Mouse (Mus musculus) liver, embryonic 13.5 days (tissue): ENCODE results near the gene Cks1brt. TPM values are rescaled to one million over a fixed set of nuclear protein-coding genes. Genes with fewer than 3 reads are reported as not detected.

Experiments used
- ATAC-seq: fragments of 200-750 bp; cut with Nextera tagmentation; 2 replicates; pipeline ENCODE4 v1.8.0; 2017; ENCODE audit warnings: low read depth, mild to moderate bottlenecking, moderate number of reproducible peaks, moderate library complexity
- DNase-seq: peaks from one replicate; pipeline ENCODE4 v3.0.0; 2022
- H3K27ac ChIP-seq: fragments of 300-500 bp; sonication (generic); 2 replicates; pipeline ENCODE4 v1.5.1; 2015; ENCODE audit warnings: moderate library complexity, mild to moderate bottlenecking, inconsistent platforms
- H3K27me3 ChIP-seq: fragments of 300-500 bp; sonication (generic); 2 replicates; pipeline ENCODE4 v1.6.1; 2015; ENCODE audit warnings: mild to moderate bottlenecking, inconsistent platforms
- H3K36me3 ChIP-seq: fragments of 300-500 bp; sonication (generic); 2 replicates; pipeline ENCODE4 v1.6.1; 2015; ENCODE audit warnings: mild to moderate bottlenecking, inconsistent platforms
- H3K4me1 ChIP-seq: fragments of 300-500 bp; sonication (generic); replicated peaks from 2 replicates; pipeline ENCODE4 v1.6.1; 2015; ENCODE audit warnings: inconsistent platforms
- H3K4me2 ChIP-seq: fragments of 300-500 bp; sonication (generic); 2 replicates; pipeline ENCODE4 v1.6.1; 2015; ENCODE audit warnings: inconsistent platforms, mild to moderate bottlenecking, moderate library complexity
- H3K4me3 ChIP-seq: fragments of 300-500 bp; sonication (generic); replicated peaks from 2 replicates; pipeline ENCODE4 v1.5.1; 2015; ENCODE audit warnings: mild to moderate bottlenecking, inconsistent platforms
- H3K9ac ChIP-seq: fragments of 300-500 bp; sonication (generic); 2 replicates; pipeline ENCODE4 v1.6.1; 2015; ENCODE audit warnings: mild to moderate bottlenecking, inconsistent platforms
- H3K9me3 ChIP-seq: fragments of 300-500 bp; sonication (generic); replicated peaks from 2 replicates; pipeline ENCODE4 v1.6.1; 2016; ENCODE audit warnings: inconsistent platforms
- WGBS: fragments of 180-500 bp; shearing (Covaris S2); methylation state at CpG from one replicate; pipeline ENCODE4 v1.1.7; 2015; ENCODE audit not compliant: insufficient replicate concordance; 5-methylcytosine and 5-hydroxymethylcytosine counted together
- microRNA-seq: library from miRNA; unstranded; fragments of <30 nt; microRNA quantifications from one replicate; pipeline ENCODE4, GENCODE M21; 2016
- polyA plus RNA-seq: library from polyadenylated mRNA; unstranded; fragments of >200 nt; fragmentation: Nextera tagmentation; extraction: Ambion mirVana; gene quantifications from 2 replicates; pipeline ENCODE4 v1.2.1, GENCODE M21; 2015

The Cks1brt gene
- polyA plus RNA-seq, 1 experiment from 2014 or later, result not detected

GRCm38 (mm10) chr8:85171291-85171690 lies 19.6 kb downstream of the Cks1brt start:
- no peak overlapping the region for H3K4me2 ChIP-seq
- 27% methylated on average over 14 of the region's 14 CpGs for WGBS
- DNase-seq (peak; percentile 4), ATAC-seq (no peak)
- H3K4me3 ChIP-seq, result no peak overlapping the region
- H3K9ac ChIP-seq, result no peak overlapping the region
- no peaks in the 10 kb centered on the region for H3K27me3 ChIP-seq
- no peaks in the 10 kb centered on the region for H3K36me3 ChIP-seq
- no peaks in the 10 kb centered on the region for H3K9me3 ChIP-seq
- no peaks in the 10 kb centered on the region for H3K4me1 ChIP-seq
- H3K27ac ChIP-seq, result no peak overlapping the region

DNA sequence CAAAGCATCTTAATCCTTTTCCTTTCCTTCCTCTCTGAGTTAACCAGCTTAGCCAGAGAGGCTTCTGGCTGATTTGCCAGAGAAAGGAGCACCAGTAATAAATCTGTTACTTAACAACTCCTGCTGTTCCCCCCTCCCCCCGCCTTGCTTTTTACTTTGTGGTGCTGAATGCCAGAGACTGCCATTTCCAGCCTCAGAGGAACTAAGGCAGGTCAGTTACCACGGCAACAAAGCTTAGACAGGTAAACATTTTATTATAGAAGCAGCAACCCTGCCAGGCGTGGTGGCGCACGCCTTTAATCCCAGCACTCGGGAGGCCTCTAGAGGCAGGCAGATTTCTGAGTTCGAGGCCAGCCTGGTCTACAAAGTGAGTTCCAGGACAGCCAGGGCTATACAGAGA lies 24.2 kb downstream of the Cks1brt start:
- 67% methylated on average over 7 of the region's 7 CpGs for WGBS
- Histone ChIP-seq H3K9me3 (no peaks in the 10 kb centered on the region), H3K27me3 (no peaks in the 10 kb centered on the region), H3K4me1 (no peaks in the 10 kb centered on the region), H3K4me3 (no peak overlapping the region), H3K36me3 (no peaks in the 10 kb centered on the region), H3K9ac (no peak overlapping the region), H3K4me2 (no peak overlapping the region), H3K27ac (no peak overlapping the region)
- ATAC-seq (no peak), DNase-seq (no peak)

- no peaks in the 10 kb centered on the region for H3K36me3 ChIP-seq
- no peak overlapping the region for H3K4me3 ChIP-seq
- H3K9me3 ChIP-seq, result peaks cover 3% of the 10 kb centered on the region; the same call in 1 of the 2 replicates
- no peaks in the 10 kb centered on the region for H3K4me1 ChIP-seq
- H3K9ac ChIP-seq, result no peak overlapping the region
- no peak overlapping the region for H3K4me2 ChIP-seq
- 66% methylated on average over 1 of the region's 1 CpGs for WGBS
- no peaks in the 10 kb centered on the region for H3K27me3 ChIP-seq
- ATAC-seq, result no peak
- H3K27ac ChIP-seq, result no peak overlapping the region
- no peak for DNase-seq
These were observed 40.6 kb downstream of the Cks1brt start for GRCm38 (mm10) chr8:85192346-85192745.

DNA sequence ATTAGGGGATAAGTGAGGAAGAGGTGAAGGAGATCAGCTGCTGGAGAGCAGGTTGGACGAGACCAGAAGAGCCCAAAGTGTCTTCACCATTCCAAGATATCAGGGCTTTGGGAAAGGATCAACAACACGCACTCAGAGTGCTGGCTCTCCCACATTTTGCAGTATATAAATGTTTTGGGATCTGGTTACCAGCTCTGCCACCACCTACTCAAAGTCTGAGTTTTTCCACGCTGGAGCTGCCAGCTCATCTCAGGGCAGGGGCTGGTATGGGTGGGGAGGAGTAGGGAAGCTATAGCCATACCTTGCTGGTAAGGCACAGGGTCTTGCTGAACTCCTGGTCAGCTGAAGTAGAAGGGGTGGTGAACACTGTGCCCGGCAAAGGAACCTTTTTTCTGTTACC lies 68.5 kb downstream of the Cks1brt start:
- no peak overlapping the region for H3K4me3 ChIP-seq
- H3K27me3 ChIP-seq, result no peaks in the 10 kb centered on the region
- no peak overlapping the region for H3K4me2 ChIP-seq
- no peaks in the 10 kb centered on the region for H3K36me3 ChIP-seq
- H3K9ac ChIP-seq, result no peak overlapping the region
- no peaks in the 10 kb centered on the region for H3K4me1 ChIP-seq
- no peaks in the 10 kb centered on the region for H3K9me3 ChIP-seq
- 51% methylated on average over 4 of the region's 4 CpGs for WGBS
- DNase-seq, result no peak
- no peak overlapping the region for H3K27ac ChIP-seq
- no peak for ATAC-seq

GRCm38 (mm10) chr8:85220992-85221391 lies 69.3 kb downstream of the Cks1brt start:
- DNase-seq (no peak), ATAC-seq (peak; percentile 68)
- Histone ChIP-seq H3K4me1 (no peaks in the 10 kb centered on the region), H3K4me2 (no peak overlapping the region), H3K36me3 (no peaks in the 10 kb centered on the region), H3K9me3 (no peaks in the 10 kb centered on the region), H3K27ac (no peak overlapping the region), H3K9ac (no peak overlapping the region), H3K4me3 (no peak overlapping the region), H3K27me3 (no peaks in the 10 kb centered on the region)
- 9% methylated on average over 6 of the region's 6 CpGs for WGBS

Small RNA genes within 50 kb of the gene (microRNA-seq; reads per million reads assigned to microRNA genes)
- 6.8 reads per million, percentile 16 among the genes with 10 or more reads in this experiment for gene Gm23388

Other genes with a start within 250 kb of the Cks1brt start
- 469 and 494 TPM in 2 replicates for gene Klf1, start 250.0 kb upstream of the Cks1brt start, polyA plus RNA-seq
- gene Dnase2a, start 243.4 kb upstream of the Cks1brt start, polyA plus RNA-seq, result 9.3 and 10.4 TPM in 2 replicates
- 0.12 and 0.13 TPM in 2 replicates for gene Mast1, start 214.6 kb upstream of the Cks1brt start, polyA plus RNA-seq
- gene Rtbdn, start 204.9 kb upstream of the Cks1brt start, polyA plus RNA-seq, result 0.33 and 0.56 TPM in 2 replicates
- not detected in 2 replicates for gene Gm49661, start 182.5 kb upstream of the Cks1brt start, polyA plus RNA-seq
- 1,982 and 2,114 TPM in 2 replicates for gene Prdx2, start 182.3 kb upstream of the Cks1brt start, polyA plus RNA-seq
- gene Rnaseh2a, start 182.2 kb upstream of the Cks1brt start, polyA plus RNA-seq, result 130 TPM in 2 replicates
- 12.2 and 15.3 TPM in 2 replicates for gene Junb, start 173.2 kb upstream of the Cks1brt start, polyA plus RNA-seq
- gene Hook2, start 161.3 kb upstream of the Cks1brt start, polyA plus RNA-seq, result 7.2 and 7.4 TPM in 2 replicates
- not detected in 2 replicates for gene Best2, start 137.4 kb upstream of the Cks1brt start, polyA plus RNA-seq
- 80.1 and 81.5 TPM in 2 replicates for gene Asna1, start 126.6 kb upstream of the Cks1brt start, polyA plus RNA-seq
- gene Trir, start 125.1 kb upstream of the Cks1brt start, polyA plus RNA-seq, result 83.1 and 91.4 TPM in 2 replicates
- gene Tnpo2, start 115.0 kb upstream of the Cks1brt start, polyA plus RNA-seq, result 24.0 and 28.2 TPM in 2 replicates
- gene Fbxw9, start 91.9 kb upstream of the Cks1brt start, polyA plus RNA-seq, result 8.7 and 9.0 TPM in 2 replicates
- not detected in 2 replicates for gene Gm5741, start 83.9 kb upstream of the Cks1brt start, polyA plus RNA-seq
- gene Dhps, start 80.2 kb upstream of the Cks1brt start, polyA plus RNA-seq, result 41.2 and 42.9 TPM in 2 replicates
- 69.1 and 70.5 TPM in 2 replicates for gene Wdr83os, start 71.2 kb upstream of the Cks1brt start, polyA plus RNA-seq
- 26.5 and 28.1 TPM in 2 replicates for gene Wdr83, start 70.6 kb upstream of the Cks1brt start, polyA plus RNA-seq
- gene Man2b1, start 68.7 kb upstream of the Cks1brt start, polyA plus RNA-seq, result 20.0 and 24.1 TPM in 2 replicates
- gene Zfp791, start 28.8 kb upstream of the Cks1brt start, polyA plus RNA-seq, result 0.66 and 0.83 TPM in 2 replicates
- gene Olfr371, start 74.1 kb downstream of the Cks1brt start, polyA plus RNA-seq, result not detected in 2 replicates
- gene Orc6, start 147.7 kb downstream of the Cks1brt start, polyA plus RNA-seq, result 113 and 120 TPM in 2 replicates
- gene Vps35, start 147.9 kb downstream of the Cks1brt start, polyA plus RNA-seq, result 110 and 138 TPM in 2 replicates
- gene Mylk3, start 234.4 kb downstream of the Cks1brt start, polyA plus RNA-seq, result 44.7 and 45.8 TPM in 2 replicates